Mouse (Mus musculus) forebrain, embryonic 13.5 days (tissue): ENCODE measurements at regions not wholly inside any gene's neighbourhood (a gene's known extent, or its start where the extent isn't known, plus 50 kb on each side); places are given as distances from the start of the nearest gene placed in this dataset.

Experiments used
- ATAC-seq: fragments of 200-750 bp; cut with Nextera tagmentation; 2 replicates; pipeline ENCODE4 v1.8.0; 2017
- H3K27ac ChIP-seq: fragments of 300-500 bp; sonication (generic); 2 replicates; pipeline ENCODE4 v1.5.1; 2015; ENCODE audit warnings: inconsistent platforms, mild to moderate bottlenecking, moderate library complexity
- H3K27me3 ChIP-seq: fragments of 300-500 bp; sonication (generic); 2 replicates; pipeline ENCODE4 v1.6.1; 2015; ENCODE audit warnings: mild to moderate bottlenecking, inconsistent platforms
- H3K36me3 ChIP-seq: fragments of 300-500 bp; sonication (generic); 2 replicates; pipeline ENCODE4 v1.6.1; 2015; ENCODE audit warnings: mild to moderate bottlenecking, inconsistent platforms; ENCODE audit not compliant: poor library complexity, severe bottlenecking
- H3K4me1 ChIP-seq: fragments of 300-500 bp; sonication (generic); 2 replicates; pipeline ENCODE4 v1.6.1; 2015; ENCODE audit warnings: inconsistent platforms
- H3K4me2 ChIP-seq: fragments of 300-500 bp; sonication (generic); 2 replicates; pipeline ENCODE4 v1.6.1; 2015; ENCODE audit warnings: inconsistent platforms, mild to moderate bottlenecking, moderate library complexity
- H3K4me3 ChIP-seq: fragments of 300-500 bp; sonication (generic); 2 replicates; pipeline ENCODE4 v1.5.1; 2015; ENCODE audit warnings: mild to moderate bottlenecking, inconsistent platforms
- H3K9ac ChIP-seq: fragments of 300-500 bp; sonication (generic); 2 replicates; pipeline ENCODE4 v1.6.1; 2015; ENCODE audit warnings: mild to moderate bottlenecking, inconsistent platforms
- H3K9me3 ChIP-seq: fragments of 300-500 bp; sonication (generic); replicated peaks from 2 replicates; pipeline ENCODE4 v1.6.1; 2016; ENCODE audit warnings: inconsistent platforms
- WGBS: fragments of 180-500 bp; shearing (Covaris S2); methylation state at CpG from one replicate; pipeline ENCODE4 v1.1.7; 2015; 5-methylcytosine and 5-hydroxymethylcytosine counted together

DNA sequence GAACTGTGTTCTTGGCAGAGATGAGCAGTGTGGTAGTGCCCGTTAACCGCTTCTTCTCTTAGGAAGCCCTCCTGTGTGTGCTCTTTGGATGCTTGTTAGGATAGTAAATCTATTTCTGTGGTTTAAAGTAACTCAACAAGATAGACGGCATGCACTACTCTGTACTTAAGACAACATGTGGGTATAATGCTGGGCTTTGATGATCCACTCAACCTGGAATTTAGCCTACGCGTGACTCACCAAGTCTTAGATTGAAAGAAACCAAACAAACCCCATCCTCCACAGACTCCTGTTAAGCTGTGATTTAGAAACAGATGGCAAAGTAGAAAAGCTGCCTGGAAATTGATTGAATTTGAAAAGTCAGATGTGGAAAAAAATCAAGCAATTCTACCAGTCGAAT, 673.5 kb downstream of the Olfm4 start:
- Histone ChIP-seq H3K36me3 (no peaks in the 10 kb centered on the region), H3K4me2 (no peak overlapping the region), H3K27ac (no peak overlapping the region), H3K9ac (no peak overlapping the region), H3K9me3 (no peaks in the 10 kb centered on the region), H3K4me3 (no peak overlapping the region), H3K4me1 (no peaks in the 10 kb centered on the region), H3K27me3 (no peaks in the 10 kb centered on the region)
- ATAC-seq: no peak
- 86% methylated on average over 6 of the region's 6 CpGs for WGBS

DNA sequence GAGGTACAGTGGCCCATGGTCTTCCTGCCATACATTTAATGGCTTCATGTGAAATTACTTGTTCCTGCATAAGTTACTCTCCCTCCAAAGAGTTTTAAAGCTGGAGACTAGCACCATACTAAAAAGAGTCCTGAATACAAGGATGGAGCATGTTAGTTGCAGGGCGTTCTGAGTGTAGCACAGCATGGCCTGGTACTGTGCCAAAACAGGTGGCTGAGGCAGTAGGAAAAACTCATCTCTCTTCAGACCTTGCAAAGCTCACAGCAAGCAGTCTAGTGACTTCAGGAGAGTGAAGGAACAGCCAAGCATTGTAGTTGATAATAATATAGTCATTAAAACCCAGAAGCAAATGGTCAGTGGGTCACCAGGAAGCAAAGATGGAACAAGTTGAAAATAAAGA, 699.0 kb downstream of the Olfm4 start:
- H3K27me3 ChIP-seq: no peaks in the 10 kb centered on the region
- H3K4me2 ChIP-seq: peak overlapping the region; percentile 51
- no peak overlapping the region for H3K27ac ChIP-seq
- no peaks in the 10 kb centered on the region for H3K36me3 ChIP-seq
- no peak overlapping the region for H3K4me3 ChIP-seq
- 22% methylated on average over 1 of the region's 1 CpGs for WGBS
- no peak overlapping the region for H3K9ac ChIP-seq
- H3K9me3 ChIP-seq: no peaks in the 10 kb centered on the region
- ATAC-seq: peak; percentile 43; the same call in 1 of the 2 replicates
- peaks cover 13% of the 10 kb centered on the region for H3K4me1 ChIP-seq

DNA sequence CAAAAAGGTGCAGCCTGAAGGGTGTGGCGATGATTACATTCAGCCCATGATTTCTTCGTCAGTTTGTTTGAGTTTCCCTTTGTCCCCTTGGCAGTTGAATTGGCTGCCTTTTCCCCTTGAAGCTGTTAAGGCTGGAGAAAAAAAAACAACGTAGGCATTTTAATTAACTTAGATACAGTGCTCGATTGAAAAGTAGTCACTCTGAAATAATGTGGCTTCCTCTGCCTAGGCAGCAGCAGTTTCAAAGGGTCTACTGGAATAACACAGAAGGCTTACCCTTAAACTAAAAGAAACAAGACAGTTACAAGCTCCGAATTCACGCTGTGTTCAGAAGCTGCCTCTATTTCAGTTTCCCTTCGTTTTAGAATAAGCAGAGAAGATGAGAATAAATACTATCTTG, 699.4 kb downstream of the Olfm4 start:
- Histone ChIP-seq H3K9me3 (no peaks in the 10 kb centered on the region), H3K27ac (no peak overlapping the region; the same call in 1 of the 2 replicates), H3K9ac (0 out of 2 replicates have a peak overlapping the region, but pooled peaks have one; percentile 16), H3K4me1 (peaks cover 13% of the 10 kb centered on the region), H3K4me2 (peak overlapping the region; percentile 51), H3K4me3 (peak overlapping the region; percentile 1; the same call in 1 of the 2 replicates), H3K27me3 (no peaks in the 10 kb centered on the region), H3K36me3 (no peaks in the 10 kb centered on the region)
- WGBS: 5% methylated on average over 7 of the region's 7 CpGs
- ATAC-seq: peak; percentile 55

DNA sequence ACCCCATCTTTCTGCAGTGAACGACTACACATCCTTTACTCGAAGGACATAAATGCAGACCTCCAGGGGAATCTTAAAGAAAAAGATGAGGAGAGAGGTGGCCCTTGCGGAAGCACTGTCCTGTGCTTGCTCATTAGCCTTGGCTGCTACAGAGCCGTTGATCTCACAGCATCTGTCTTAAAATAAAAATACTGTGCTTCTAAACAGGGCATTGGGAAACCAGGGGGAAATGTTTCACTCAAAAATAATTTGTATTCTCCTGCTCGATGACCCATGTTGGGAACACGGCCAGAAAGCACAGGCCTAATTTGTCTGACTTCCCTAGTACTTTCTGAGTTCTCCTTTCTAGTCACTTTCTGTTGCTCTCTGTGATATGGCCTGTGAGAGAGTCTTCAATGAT, 699.8 kb downstream of the Olfm4 start:
- peaks cover 13% of the 10 kb centered on the region for H3K4me1 ChIP-seq
- no peaks in the 10 kb centered on the region for H3K9me3 ChIP-seq
- H3K36me3 ChIP-seq: no peaks in the 10 kb centered on the region
- 34% methylated on average over 6 of the region's 6 CpGs for WGBS
- ATAC-seq: peak; percentile 51; the same call in 1 of the 2 replicates
- H3K27ac ChIP-seq: no peak overlapping the region; the same call in 1 of the 2 replicates
- peak overlapping the region; percentile 51 for H3K4me2 ChIP-seq
- H3K9ac ChIP-seq: 0 out of 2 replicates have a peak overlapping the region, but pooled peaks have one; percentile 16
- H3K4me3 ChIP-seq: peak overlapping the region; percentile 1; the same call in 1 of the 2 replicates
- no peaks in the 10 kb centered on the region for H3K27me3 ChIP-seq

DNA sequence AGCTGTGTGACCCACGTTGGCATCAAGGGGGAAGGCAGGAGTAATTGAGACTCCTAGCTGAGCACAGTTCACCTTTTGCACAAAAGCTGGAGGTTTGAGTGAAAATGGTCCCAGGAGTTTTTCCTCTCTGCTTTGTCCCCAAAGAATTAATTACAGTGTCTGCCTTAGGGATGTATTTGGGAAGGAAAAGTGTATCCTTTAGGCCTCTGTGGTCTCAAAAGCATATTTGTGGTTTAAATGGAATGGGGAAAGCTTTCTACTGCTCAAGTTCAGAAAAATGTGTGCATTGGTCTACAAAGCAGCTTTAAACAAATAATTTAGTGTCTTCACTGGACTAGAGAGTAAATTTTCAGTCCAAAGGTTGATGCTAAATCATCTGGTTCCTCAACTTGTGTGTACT, 706.6 kb downstream of the Olfm4 start:
- H3K9me3 ChIP-seq: no peaks in the 10 kb centered on the region
- no peak for ATAC-seq
- H3K27me3 ChIP-seq: no peaks in the 10 kb centered on the region
- 11% methylated on average over 1 of the region's 1 CpGs for WGBS
- H3K4me2 ChIP-seq: no peak overlapping the region
- no peaks in the 10 kb centered on the region for H3K36me3 ChIP-seq
- H3K4me3 ChIP-seq: no peak overlapping the region
- H3K4me1 ChIP-seq: no peaks in the 10 kb centered on the region
- no peak overlapping the region for H3K9ac ChIP-seq
- no peak overlapping the region for H3K27ac ChIP-seq

DNA sequence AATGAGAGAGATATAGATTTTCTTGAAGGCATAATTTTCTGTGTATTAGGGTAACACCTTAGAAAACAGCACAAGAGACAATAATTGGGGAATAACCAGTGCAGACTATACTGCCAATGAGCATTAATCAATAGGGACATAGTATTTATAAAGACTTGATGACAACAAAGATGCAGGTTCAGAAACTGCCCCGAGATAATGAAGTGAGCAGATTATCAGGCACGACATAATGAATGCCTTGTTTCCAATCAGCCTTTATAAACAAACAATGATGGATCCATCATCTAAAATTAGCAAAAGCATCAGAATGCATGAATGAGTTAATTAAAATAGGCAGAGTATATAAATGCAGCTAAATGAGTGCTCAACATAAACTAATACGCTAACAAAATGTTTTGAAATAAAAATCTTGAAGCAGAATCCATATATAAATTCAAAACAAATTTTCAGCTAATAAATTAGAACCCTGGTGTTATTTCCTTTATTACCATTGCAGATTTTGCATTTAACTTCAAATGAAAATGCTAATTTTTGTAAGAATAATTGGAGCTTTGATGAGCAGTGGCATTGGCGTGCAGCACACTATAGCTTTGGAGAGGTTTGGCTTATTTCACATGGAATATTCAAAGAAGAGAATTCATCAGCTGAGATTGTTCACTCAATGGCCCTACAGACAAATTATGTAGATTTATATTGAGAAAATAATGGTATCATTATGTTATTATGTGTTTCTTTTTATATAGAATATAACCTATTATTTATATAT, 739.1 kb downstream of the Olfm4 start:
- Histone ChIP-seq H3K27ac (no peak overlapping the region), H3K4me2 (no peak overlapping the region), H3K27me3 (no peaks in the 10 kb centered on the region), H3K9ac (no peak overlapping the region), H3K9me3 (no peaks in the 10 kb centered on the region), H3K4me3 (no peak overlapping the region), H3K4me1 (no peaks in the 10 kb centered on the region), H3K36me3 (no peaks in the 10 kb centered on the region)
- WGBS: 37% methylated on average over 4 of the region's 4 CpGs
- ATAC-seq: peak; percentile 87; the same call in 1 of the 2 replicates

DNA sequence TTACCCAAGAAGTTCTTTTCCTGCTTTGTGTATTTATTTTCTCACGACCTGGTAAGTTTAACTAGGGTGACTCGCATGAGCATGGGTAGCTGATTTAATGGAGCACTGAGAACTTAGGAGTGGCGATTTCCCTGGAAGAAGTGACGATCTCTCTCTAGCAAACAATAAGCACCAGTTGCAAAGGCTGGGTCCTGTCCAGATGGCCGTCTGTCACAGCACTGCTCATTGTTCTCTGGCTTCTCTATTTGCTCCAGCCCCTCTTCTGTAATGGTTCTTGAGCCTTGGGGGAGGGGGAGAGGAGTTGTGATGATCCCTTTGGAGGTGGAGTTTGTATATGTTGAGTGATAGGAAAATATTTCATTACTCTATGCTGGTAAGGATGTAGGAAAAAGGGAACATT, 747.3 kb downstream of the Olfm4 start:
- H3K36me3 ChIP-seq: no peaks in the 10 kb centered on the region
- H3K9me3 ChIP-seq: no peaks in the 10 kb centered on the region
- no peaks in the 10 kb centered on the region for H3K4me1 ChIP-seq
- no peak overlapping the region for H3K4me2 ChIP-seq
- no peak overlapping the region for H3K4me3 ChIP-seq
- WGBS: 46% methylated on average over 5 of the region's 5 CpGs
- no peak for ATAC-seq
- H3K9ac ChIP-seq: no peak overlapping the region
- no peaks in the 10 kb centered on the region for H3K27me3 ChIP-seq
- no peak overlapping the region for H3K27ac ChIP-seq
